Mouse (Mus musculus): Measurements from ENCODE around the gene Pdgfa. TPM values are rescaled to one million over a fixed set of nuclear protein-coding genes. Genes with fewer than 3 reads are reported as not detected.

The Pdgfa gene
- 7.5 and 8.3 TPM in 2 replicates for polyA plus RNA-seq (2015; fragmentation: Nextera tagmentation; extraction: Ambion mirVana)

- peak within 1 kb of the TSS; percentile 82 for H3K9ac ChIP-seq (replicated peaks)
- 1% methylated on average over 48 of the region's 48 CpGs for WGBS
- H3K27ac ChIP-seq, result no peak within 1 kb of the TSS
- peak; percentile 21; the same call in 1 of the 2 replicates for ATAC-seq
- H3K4me2 ChIP-seq (replicated peaks), result peak within 1 kb of the TSS; percentile 95
- H3K4me3 ChIP-seq (replicated peaks), result peak within 1 kb of the TSS; percentile 68
- no peaks in the 10 kb centered on the region for H3K36me3 ChIP-seq
- peaks cover 53% of the 10 kb centered on the region for H3K4me1 ChIP-seq (replicated peaks)
- H3K9me3 ChIP-seq, result peaks cover 9% of the 10 kb centered on the region; the same call in 1 of the 2 replicates
- peaks cover 81% of the 10 kb centered on the region for H3K27me3 ChIP-seq
Observed at GRCm38 (mm10) chr5:138997171-138997788, at the start of gene Pdgfa. Pdgfa (minus strand) TSS chr5:138997370.

GRCm38 (mm10) chr5:139046636-139047035 is 49.5 kb upstream of the Pdgfa start:
- Histone ChIP-seq H3K4me2 (replicated peaks) (no peak overlapping the region), H3K9ac (replicated peaks) (no peak overlapping the region), H3K4me3 (replicated peaks) (no peak overlapping the region), H3K27ac (no peak overlapping the region), H3K27me3 (no peaks in the 10 kb centered on the region), H3K4me1 (replicated peaks) (peaks cover 12% of the 10 kb centered on the region), H3K9me3 (no peaks in the 10 kb centered on the region), H3K36me3 (peaks cover 29% of the 10 kb centered on the region)
- 76% methylated on average over 5 of the region's 5 CpGs for WGBS
- no peak for ATAC-seq

- 82% methylated on average over 4 of the region's 4 CpGs for WGBS
- H3K9ac ChIP-seq (replicated peaks), result no peak overlapping the region
- H3K27me3 ChIP-seq, result no peaks in the 10 kb centered on the region
- no peaks in the 10 kb centered on the region for H3K9me3 ChIP-seq
- H3K4me1 ChIP-seq (replicated peaks), result peaks cover 7% of the 10 kb centered on the region
- ATAC-seq, result no peak
- H3K4me3 ChIP-seq (replicated peaks), result no peak overlapping the region
- peaks cover 12% of the 10 kb centered on the region; the same call in 1 of the 2 replicates for H3K36me3 ChIP-seq
- no peak overlapping the region for H3K4me2 ChIP-seq (replicated peaks)
- H3K27ac ChIP-seq, result no peak overlapping the region
Observed at GRCm38 (mm10) chr5:139043546-139043945, 46.4 kb upstream of the Pdgfa start.

GRCm38 (mm10) chr5:139042299-139042698 is 45.1 kb upstream of the Pdgfa start:
- WGBS, result 84% methylated on average over 12 of the region's 12 CpGs
- H3K4me1 ChIP-seq (replicated peaks), result peaks cover 4% of the 10 kb centered on the region
- H3K4me2 ChIP-seq (replicated peaks), result no peak overlapping the region
- H3K27ac ChIP-seq, result no peak overlapping the region
- peaks cover 10% of the 10 kb centered on the region; the same call in 1 of the 2 replicates for H3K36me3 ChIP-seq
- no peaks in the 10 kb centered on the region for H3K27me3 ChIP-seq
- ATAC-seq, result no peak
- no peak overlapping the region for H3K9ac ChIP-seq (replicated peaks)
- no peak overlapping the region for H3K4me3 ChIP-seq (replicated peaks)
- H3K9me3 ChIP-seq, result no peaks in the 10 kb centered on the region

GRCm38 (mm10) chr5:139035171-139035570 is 38.0 kb upstream of the Pdgfa start:
- no peak for ATAC-seq
- Histone ChIP-seq H3K9ac (replicated peaks) (no peak overlapping the region), H3K4me2 (replicated peaks) (no peak overlapping the region), H3K27me3 (no peaks in the 10 kb centered on the region), H3K4me3 (replicated peaks) (no peak overlapping the region), H3K36me3 (peaks cover 14% of the 10 kb centered on the region), H3K4me1 (replicated peaks) (peaks cover 24% of the 10 kb centered on the region), H3K9me3 (no peaks in the 10 kb centered on the region), H3K27ac (no peak overlapping the region)
- 63% methylated on average over 2 of the region's 2 CpGs for WGBS

GRCm38 (mm10) chr5:139034746-139035145 is 37.6 kb upstream of the Pdgfa start:
- 55% methylated on average over 6 of the region's 6 CpGs for WGBS
- ATAC-seq, result 0 out of 2 replicates have a peak, but pooled peaks have one; percentile 49
- Histone ChIP-seq H3K27me3 (no peaks in the 10 kb centered on the region), H3K4me1 (replicated peaks) (peaks cover 24% of the 10 kb centered on the region), H3K9me3 (no peaks in the 10 kb centered on the region), H3K4me2 (replicated peaks) (no peak overlapping the region), H3K4me3 (replicated peaks) (no peak overlapping the region), H3K9ac (replicated peaks) (no peak overlapping the region), H3K27ac (no peak overlapping the region), H3K36me3 (peaks cover 14% of the 10 kb centered on the region)

- 39% methylated on average over 14 of the region's 14 CpGs for WGBS
- Histone ChIP-seq H3K9me3 (no peaks in the 10 kb centered on the region), H3K4me2 (replicated peaks) (no peak overlapping the region), H3K27me3 (no peaks in the 10 kb centered on the region), H3K4me3 (replicated peaks) (no peak overlapping the region), H3K9ac (replicated peaks) (no peak overlapping the region), H3K4me1 (replicated peaks) (peaks cover 24% of the 10 kb centered on the region), H3K27ac (peak overlapping the region; percentile 53), H3K36me3 (peaks cover 14% of the 10 kb centered on the region)
- peak; percentile 55; the same call in 1 of the 2 replicates for ATAC-seq
Observed at GRCm38 (mm10) chr5:139033406-139034317, 36.5 kb upstream of the Pdgfa start.

GRCm38 (mm10) chr5:139027603-139028002 is 30.4 kb upstream of the Pdgfa start:
- Histone ChIP-seq H3K4me3 (replicated peaks) (no peak overlapping the region), H3K4me2 (replicated peaks) (no peak overlapping the region), H3K9me3 (no peaks in the 10 kb centered on the region), H3K27ac (0 out of 2 replicates have a peak overlapping the region, but pooled peaks have one; percentile 30), H3K9ac (replicated peaks) (0 out of 2 replicates have a peak overlapping the region, but pooled peaks have one; percentile 33), H3K4me1 (replicated peaks) (peaks cover 8% of the 10 kb centered on the region; the same call in 1 of the 2 replicates), H3K36me3 (no peaks in the 10 kb centered on the region), H3K27me3 (no peaks in the 10 kb centered on the region)
- peak; percentile 34; the same call in 1 of the 2 replicates for ATAC-seq
- 35% methylated on average over 15 of the region's 15 CpGs for WGBS

GRCm38 (mm10) chr5:139024351-139025105 is 27.4 kb upstream of the Pdgfa start:
- H3K9ac ChIP-seq (replicated peaks), result no peak overlapping the region
- WGBS, result 84% methylated on average over 12 of the region's 12 CpGs
- peaks cover 8% of the 10 kb centered on the region; the same call in 1 of the 2 replicates for H3K4me1 ChIP-seq (replicated peaks)
- no peaks in the 10 kb centered on the region for H3K27me3 ChIP-seq
- H3K4me2 ChIP-seq (replicated peaks), result no peak overlapping the region
- no peak overlapping the region for H3K4me3 ChIP-seq (replicated peaks)
- H3K36me3 ChIP-seq, result peaks cover 4% of the 10 kb centered on the region
- no peak for ATAC-seq
- no peaks in the 10 kb centered on the region for H3K9me3 ChIP-seq
- no peak overlapping the region for H3K27ac ChIP-seq

- 77% methylated on average over 6 of the region's 6 CpGs for WGBS
- Histone ChIP-seq H3K36me3 (peaks cover 31% of the 10 kb centered on the region), H3K9me3 (no peaks in the 10 kb centered on the region), H3K4me1 (replicated peaks) (no peaks in the 10 kb centered on the region), H3K27ac (no peak overlapping the region), H3K27me3 (no peaks in the 10 kb centered on the region), H3K9ac (replicated peaks) (no peak overlapping the region), H3K4me3 (replicated peaks) (no peak overlapping the region), H3K4me2 (replicated peaks) (no peak overlapping the region)
- ATAC-seq, result no peak
Observed at GRCm38 (mm10) chr5:139020595-139020994, 23.4 kb upstream of the Pdgfa start.

- H3K4me2 ChIP-seq (replicated peaks), result no peak overlapping the region
- WGBS, result 85% methylated on average over 15 of the region's 15 CpGs
- H3K9me3 ChIP-seq, result no peaks in the 10 kb centered on the region
- no peak overlapping the region for H3K4me3 ChIP-seq (replicated peaks)
- H3K27ac ChIP-seq, result no peak overlapping the region
- H3K4me1 ChIP-seq (replicated peaks), result no peaks in the 10 kb centered on the region
- H3K36me3 ChIP-seq, result peaks cover 31% of the 10 kb centered on the region
- ATAC-seq, result no peak
- H3K27me3 ChIP-seq, result no peaks in the 10 kb centered on the region
- no peak overlapping the region for H3K9ac ChIP-seq (replicated peaks)
Observed at GRCm38 (mm10) chr5:139017371-139018124, 20.4 kb upstream of the Pdgfa start.

Measured in midbrain, embryonic 13.5 days (tissue).